Mouse (Mus musculus) lung, postnatal 0 days (tissue): ENCODE data around the gene Gipc3. TPM values are rescaled to one million over a fixed set of nuclear protein-coding genes. Genes with fewer than 3 reads are reported as not detected.

Source experiments
- ATAC-seq: fragments of 200-750 bp; cut with Nextera tagmentation; 2 replicates; pipeline ENCODE4 v1.8.0; 2017; ENCODE audit warnings: moderate library complexity
- DNase-seq: peaks from one replicate; pipeline ENCODE4 v3.0.0-alpha.2; 2016; ENCODE audit warnings: low spot score
- H3K27ac ChIP-seq: fragments of 300-500 bp; sonication (generic); 2 replicates; pipeline ENCODE4 v1.5.1; 2014; ENCODE audit warnings: antibody characterized with exemption, mild to moderate bottlenecking, low read length, mixed read lengths
- H3K27me3 ChIP-seq: fragments of 300-500 bp; sonication (generic); replicated peaks from 2 replicates; pipeline ENCODE4 v1.6.1; 2014; ENCODE audit warnings: low read length, mixed read lengths; ENCODE audit not compliant: insufficient read depth
- H3K36me3 ChIP-seq: fragments of 300-500 bp; sonication (generic); 2 replicates; pipeline ENCODE4 v1.6.1; 2014; ENCODE audit warnings: low read length, mixed read lengths; ENCODE audit not compliant: insufficient read depth
- H3K4me1 ChIP-seq: fragments of 300-500 bp; sonication (generic); 2 replicates; pipeline ENCODE4 v1.6.1; 2014; ENCODE audit warnings: antibody characterized with exemption, low read depth, low read length, mixed read lengths; ENCODE audit not compliant: insufficient read depth
- H3K4me2 ChIP-seq: fragments of 300-500 bp; sonication (generic); replicated peaks from 2 replicates; pipeline ENCODE4 v1.6.1; 2014; ENCODE audit warnings: low read depth, mild to moderate bottlenecking, low read length, moderate library complexity, mixed read lengths
- H3K4me3 ChIP-seq: fragments of 300-500 bp; sonication (generic); 2 replicates; pipeline ENCODE4 v1.5.1; 2014; ENCODE audit warnings: low read depth, low read length
- H3K9ac ChIP-seq: fragments of 300-500 bp; sonication (generic); replicated peaks from 2 replicates; pipeline ENCODE4 v1.6.1; 2014; ENCODE audit warnings: low read depth, mild to moderate bottlenecking
- H3K9me3 ChIP-seq: fragments of 300-500 bp; sonication (generic); 2 replicates; pipeline ENCODE4 v1.6.1; 2016; ENCODE audit warnings: low read length, mixed read lengths
- CTCF ChIP-seq: IDR thresholded peaks from 2 replicates; pipeline ENCODE4 v1.5.1; 2016; ENCODE audit warnings: antibody characterized with exemption, mild to moderate bottlenecking
- EP300 ChIP-seq: IDR thresholded peaks from 2 replicates; pipeline ENCODE4 v1.6.1; 2016; ENCODE audit warnings: antibody characterized with exemption, mild to moderate bottlenecking, control low read depth
- WGBS: fragments of 180-500 bp; shearing (Covaris S2); extraction: QIAGEN DNeasy Blood & Tissue Kit; methylation state at CpG from one replicate; pipeline ENCODE4 v1.1.7; 2014; 5-methylcytosine and 5-hydroxymethylcytosine counted together
- polyA plus RNA-seq: library from polyadenylated mRNA; unstranded; fragments of >200 nt; fragmentation: Nextera tagmentation; extraction: Ambion mirVana; gene quantifications from 2 replicates; pipeline ENCODE4 v1.2.1, GENCODE M21; 2015

Gene Gipc3
- polyA plus RNA-seq, 1 experiment from 2014 or later, result 0.33 TPM

- Histone ChIP-seq H3K36me3 (no peaks in the 10 kb centered on the region), H3K9me3 (no peaks in the 10 kb centered on the region), H3K27me3 (no peaks in the 10 kb centered on the region), H3K4me1 (peaks cover 17% of the 10 kb centered on the region; the same call in 1 of the 2 replicates), H3K4me3 (no peak overlapping the region), H3K9ac (no peak overlapping the region), H3K27ac (no peak overlapping the region), H3K4me2 (no peak overlapping the region)
- WGBS, result 86% methylated on average over 6 of the region's 6 CpGs
- TF ChIP-seq EP300 (no peak), CTCF (no peak)
- ATAC-seq (no peak), DNase-seq (no peak)
These were observed 36.8 kb upstream of the Gipc3 start for GRCm38 (mm10) chr10:81379809-81380378.

- peak overlapping the region; percentile 46; the same call in 1 of the 2 replicates for H3K4me3 ChIP-seq
- H3K9me3 ChIP-seq, result no peaks in the 10 kb centered on the region
- TF ChIP-seq CTCF, result peak; percentile 13; the same call in 1 of the 2 replicates
- no peak for TF ChIP-seq EP300
- no peak overlapping the region for H3K9ac ChIP-seq
- no peak overlapping the region for H3K27ac ChIP-seq
- no peaks in the 10 kb centered on the region for H3K27me3 ChIP-seq
- WGBS, result 62% methylated on average over 3 of the region's 3 CpGs
- H3K36me3 ChIP-seq, result no peaks in the 10 kb centered on the region
- DNase-seq, result no peak
- H3K4me2 ChIP-seq, result peak overlapping the region; percentile 58
- H3K4me1 ChIP-seq, result peaks cover 15% of the 10 kb centered on the region; the same call in 1 of the 2 replicates
- ATAC-seq, result no peak
These were observed 36.1 kb upstream of the Gipc3 start for GRCm38 (mm10) chr10:81379183-81379553.

- WGBS, result 3% methylated on average over 45 of the region's 46 CpGs
- H3K4me2 ChIP-seq, result peak overlapping the region; percentile 58
- TF ChIP-seq EP300 (no peak), CTCF (0 out of 2 replicates have a peak, but pooled peaks have one; percentile 25)
- peak; percentile 100 for DNase-seq
- H3K27ac ChIP-seq, result no peak overlapping the region
- H3K4me3 ChIP-seq, result peak overlapping the region; percentile 82
- H3K9me3 ChIP-seq, result no peaks in the 10 kb centered on the region
- peaks cover 15% of the 10 kb centered on the region; the same call in 1 of the 2 replicates for H3K4me1 ChIP-seq
- no peaks in the 10 kb centered on the region for H3K36me3 ChIP-seq
- ATAC-seq, result peak; percentile 96
- no peaks in the 10 kb centered on the region for H3K27me3 ChIP-seq
- no peak overlapping the region for H3K9ac ChIP-seq
These were observed 35.6 kb upstream of the Gipc3 start for GRCm38 (mm10) chr10:81378553-81379182.

DNA sequence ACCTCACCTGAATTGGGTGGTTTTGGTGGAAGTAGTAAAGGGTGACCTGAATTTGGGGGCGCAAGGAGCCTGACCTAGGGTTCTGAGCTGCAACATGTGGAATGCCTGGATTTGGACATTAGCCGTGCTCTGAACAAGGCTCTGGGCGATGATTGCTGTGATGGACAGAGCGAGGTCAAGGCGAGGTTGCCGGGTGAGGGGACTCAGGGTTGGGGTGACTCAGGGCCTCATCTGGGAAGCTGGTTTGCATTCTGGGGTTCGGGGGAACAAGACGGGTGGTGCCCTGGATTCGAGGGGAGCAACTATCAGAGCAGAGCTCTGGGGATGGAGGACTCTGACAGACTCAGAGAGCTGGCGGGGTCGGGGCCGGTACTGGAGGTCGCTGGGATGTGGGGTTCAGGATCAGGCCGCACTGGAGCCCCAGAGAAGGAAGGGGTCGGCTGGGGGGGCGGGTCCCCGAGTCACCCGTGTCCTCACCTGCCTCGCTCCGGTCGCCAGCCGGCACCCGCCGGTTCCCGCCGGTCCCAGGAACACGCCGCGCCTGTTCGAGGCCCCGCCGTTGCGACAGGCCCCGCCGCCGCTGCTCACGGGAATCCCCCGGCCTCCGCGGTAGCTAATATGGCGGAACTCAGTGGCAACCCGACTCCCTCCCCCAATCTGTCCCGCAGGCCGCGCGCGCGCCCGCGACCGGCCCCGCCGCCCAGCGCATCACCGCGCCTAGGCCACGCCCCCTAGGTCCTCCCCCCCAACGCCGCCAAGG lies 34.9 kb upstream of the Gipc3 start, which contains the start of gene Fzr1:
Fzr1 (minus strand) TSS at position 724 of the 760 bp plus-strand sequence.
- H3K27ac ChIP-seq, result peak within 1 kb of the TSS; percentile 43
- ATAC-seq, result no peak; the same call in 1 of the 2 replicates
- 5% methylated on average over 36 of the region's 59 CpGs for WGBS

DNA sequence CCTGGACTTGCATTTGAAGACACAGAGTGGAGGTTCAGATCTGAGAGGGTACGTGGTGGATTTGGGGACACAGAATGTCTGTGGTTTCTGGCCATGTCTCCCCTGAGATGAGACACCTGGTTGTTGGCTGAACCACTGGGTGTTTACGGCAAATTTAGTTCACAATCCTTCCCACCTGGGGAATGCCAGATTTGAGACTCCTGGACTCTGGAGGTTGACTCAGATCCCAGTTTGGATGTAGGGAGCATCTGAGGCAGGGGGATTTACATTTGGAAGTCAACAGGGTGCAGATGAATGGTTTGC lies 34.2 kb upstream of the Gipc3 start:
- no peak for TF ChIP-seq EP300
- TF ChIP-seq CTCF, result no peak
- peak overlapping the region; percentile 82; the same call in 1 of the 2 replicates for H3K4me3 ChIP-seq
- H3K4me1 ChIP-seq, result peaks cover 15% of the 10 kb centered on the region; the same call in 1 of the 2 replicates
- peak overlapping the region; percentile 83 for H3K4me2 ChIP-seq
- 26% methylated on average over 2 of the region's 2 CpGs for whole genome bisulfite sequencing
- no peak for ATAC-seq
- H3K27me3 ChIP-seq, result no peaks in the 10 kb centered on the region
- H3K36me3 ChIP-seq, result no peaks in the 10 kb centered on the region
- no peak for DNase-seq
- H3K27ac ChIP-seq, result peak overlapping the region; percentile 43; the same call in 1 of the 2 replicates
- peak overlapping the region; percentile 88 for H3K9ac ChIP-seq
- H3K9me3 ChIP-seq, result no peaks in the 10 kb centered on the region

More for the DNA sequence above, 34.9 kb upstream of the Gipc3 start, which contains the start of gene Fzr1:
- TF ChIP-seq CTCF (no peak), EP300 (no peak)
- peak; percentile 32 for DNase-seq
- peak within 1 kb of the TSS; percentile 83 for H3K4me2 ChIP-seq
- no peaks in the 10 kb centered on the region for H3K36me3 ChIP-seq
- H3K27me3 ChIP-seq, result no peaks in the 10 kb centered on the region
- no peaks in the 10 kb centered on the region for H3K9me3 ChIP-seq
- peak within 1 kb of the TSS; percentile 88 for H3K9ac ChIP-seq
- peaks cover 15% of the 10 kb centered on the region; the same call in 1 of the 2 replicates for H3K4me1 ChIP-seq
- H3K4me3 ChIP-seq, result peak within 1 kb of the TSS; percentile 82
